Mouse (Mus musculus) neural tube, embryonic 14.5 days (tissue): Measurements from ENCODE around the gene Dcbld2. TPM values are rescaled to one million over a fixed set of nuclear protein-coding genes. Genes with fewer than 3 reads are reported as not detected.
A peak's percentile ranks its signal among the peaks of the same experiment; 100 is the strongest.

Experiments used
- ATAC-seq: fragments of 200-750 bp; cut with Nextera tagmentation; 2 replicates; pipeline ENCODE4 v1.8.0; 2017; ENCODE audit warnings: low read depth, mild to moderate bottlenecking, moderate TSS enrichment, moderate library complexity
- H3K27ac ChIP-seq: fragments of 300-500 bp; sonication (generic); 2 replicates; pipeline ENCODE4 v1.5.1; 2014; ENCODE audit warnings: low read depth, mild to moderate bottlenecking, control low read depth, low read length, moderate library complexity, mixed read lengths
- H3K27me3 ChIP-seq: fragments of 300-500 bp; sonication (generic); 2 replicates; pipeline ENCODE4 v1.6.1; 2014; ENCODE audit warnings: low read length; ENCODE audit not compliant: control insufficient read depth, insufficient read depth
- H3K36me3 ChIP-seq: fragments of 300-500 bp; sonication (generic); 2 replicates; pipeline ENCODE4 v1.6.1; 2014; ENCODE audit warnings: low read length, mixed read lengths; ENCODE audit not compliant: control insufficient read depth, insufficient read depth
- H3K4me1 ChIP-seq: fragments of 300-500 bp; sonication (generic); 2 replicates; pipeline ENCODE4 v1.6.1; 2014; ENCODE audit warnings: low read length; ENCODE audit not compliant: control insufficient read depth, insufficient read depth
- H3K4me2 ChIP-seq: fragments of 300-500 bp; sonication (generic); 2 replicates; pipeline ENCODE4 v1.6.1; 2014; ENCODE audit warnings: mild to moderate bottlenecking, low read depth, low read length, control low read depth
- H3K4me3 ChIP-seq: fragments of 300-500 bp; sonication (generic); 2 replicates; pipeline ENCODE4 v1.5.1; 2014; ENCODE audit warnings: low read depth, low read length, control low read depth, mixed read lengths
- H3K9ac ChIP-seq: fragments of 300-500 bp; sonication (generic); replicated peaks from 2 replicates; pipeline ENCODE4 v1.6.1; 2014; ENCODE audit warnings: low read depth, mild to moderate bottlenecking, control low read depth, low read length, mixed read lengths
- H3K9me3 ChIP-seq: fragments of 300-500 bp; sonication (generic); 2 replicates; pipeline ENCODE4 v1.6.1; 2016; ENCODE audit warnings: low read length; ENCODE audit not compliant: control insufficient read depth
- WGBS: fragments of 180-500 bp; shearing (Covaris S2); extraction: QIAGEN DNeasy Blood & Tissue Kit; methylation state at CpG from one replicate; pipeline ENCODE4 v1.1.7; 2014; 5-methylcytosine and 5-hydroxymethylcytosine counted together
- polyA plus RNA-seq: library from polyadenylated mRNA; unstranded; fragments of >200 nt; fragmentation: Nextera tagmentation; extraction: Ambion mirVana; gene quantifications from 2 replicates; pipeline ENCODE4 v1.2.1, GENCODE M21; 2014

The Dcbld2 gene
- polyA plus RNA-seq, 1 experiment from 2014 or later = 9.7 TPM

DNA sequence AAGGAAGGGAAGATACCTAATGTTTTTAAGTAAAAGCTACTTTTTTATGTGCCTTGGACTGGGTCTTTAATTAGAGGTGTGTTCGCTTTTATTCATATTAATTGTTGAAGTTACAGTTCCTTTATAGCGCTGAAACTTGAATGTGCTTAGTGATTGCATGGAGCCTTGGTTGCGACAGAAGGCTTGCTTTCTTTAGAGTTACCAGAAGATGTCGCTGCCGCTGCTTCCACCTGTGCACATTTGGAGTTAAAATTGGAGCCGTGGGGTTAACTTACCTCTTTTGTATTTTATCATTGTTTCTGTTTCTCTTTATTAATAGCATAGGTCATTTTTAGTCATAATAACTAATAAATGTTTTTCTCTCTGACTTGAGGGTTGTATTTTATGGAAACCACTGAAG is 36.5 kb downstream of the Dcbld2 start:
- Histone ChIP-seq H3K4me1 (no peaks in the 10 kb centered on the region), H3K27me3 (no peaks in the 10 kb centered on the region), H3K4me2 (no peak overlapping the region), H3K4me3 (no peak overlapping the region), H3K9me3 (no peaks in the 10 kb centered on the region), H3K27ac (no peak overlapping the region), H3K9ac (no peak overlapping the region), H3K36me3 (no peaks in the 10 kb centered on the region)
- ATAC-seq = no peak
- WGBS = 81% methylated on average over 6 of the region's 6 CpGs

DNA sequence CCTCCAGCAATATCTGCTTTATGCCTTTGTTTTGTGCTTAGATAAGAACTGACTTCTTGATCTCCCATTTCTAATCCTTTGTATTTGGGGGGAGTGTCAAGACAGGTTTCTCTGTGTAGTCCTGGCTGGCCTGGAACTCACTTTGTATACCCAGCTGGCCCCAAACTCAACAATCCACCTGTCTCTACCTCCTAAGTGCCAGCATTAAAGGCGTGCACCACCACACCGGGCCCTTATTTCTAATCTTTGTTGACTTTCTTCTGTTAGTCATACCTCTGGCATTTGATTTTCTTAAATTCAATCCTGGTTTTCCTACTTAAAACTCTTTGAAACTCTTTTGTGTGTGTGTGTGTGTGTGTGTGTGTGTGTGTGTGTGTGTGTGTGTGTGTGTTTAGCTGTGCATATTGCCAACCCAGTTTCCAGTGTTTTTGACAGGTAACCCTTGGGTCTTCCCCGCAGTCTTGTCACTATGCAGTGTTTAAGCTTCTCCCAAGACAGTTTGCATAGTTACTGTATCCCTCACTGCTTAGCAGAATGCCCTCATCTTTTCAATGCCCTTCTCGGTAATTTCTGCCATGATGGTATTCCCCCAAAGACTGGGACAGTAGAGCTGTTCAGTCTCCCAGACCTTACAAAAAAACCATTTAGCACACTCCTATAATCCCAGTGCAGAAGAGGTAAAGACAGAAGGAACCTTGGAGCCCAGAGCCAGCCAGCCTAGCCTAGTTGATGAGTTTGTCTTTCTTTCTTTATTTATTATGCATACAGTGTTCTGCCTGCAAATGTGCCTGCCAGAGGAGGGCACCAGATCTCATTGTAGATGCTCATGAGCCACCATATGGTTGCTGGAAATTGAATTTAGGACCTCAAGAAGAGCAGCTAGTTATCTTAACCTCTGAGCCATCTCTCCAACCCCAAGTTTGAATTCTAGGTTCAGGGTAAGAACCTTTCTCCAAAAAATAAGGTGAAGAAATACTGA is 38.3 kb downstream of the Dcbld2 start:
- Histone ChIP-seq H3K4me2 (no peak overlapping the region), H3K9ac (no peak overlapping the region), H3K4me1 (no peaks in the 10 kb centered on the region), H3K36me3 (peaks cover 8% of the 10 kb centered on the region), H3K4me3 (no peak overlapping the region), H3K9me3 (no peaks in the 10 kb centered on the region), H3K27ac (no peak overlapping the region), H3K27me3 (no peaks in the 10 kb centered on the region)
- WGBS = 94% methylated on average over 4 of the region's 4 CpGs
- no peak for ATAC-seq

DNA sequence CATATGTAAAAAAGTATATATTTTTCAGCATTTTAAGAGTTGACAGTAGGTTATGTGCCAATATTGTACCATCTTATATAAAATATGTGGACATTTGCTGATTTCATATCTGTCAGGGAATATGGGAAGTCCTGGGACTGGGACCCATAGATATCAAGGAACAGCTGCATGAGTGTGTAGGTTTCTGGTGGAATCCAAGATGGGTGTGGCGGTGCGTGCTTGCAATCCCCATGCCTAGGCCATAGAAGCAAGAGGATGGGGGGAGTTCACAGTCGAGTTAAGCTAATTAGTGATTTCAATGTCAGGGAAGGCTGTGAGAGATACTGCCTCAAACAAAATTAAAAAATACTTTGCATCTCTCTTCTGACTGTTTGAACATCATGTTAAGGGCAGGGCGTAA is 40.8 kb downstream of the Dcbld2 start:
- Histone ChIP-seq H3K9ac (no peak overlapping the region), H3K9me3 (no peaks in the 10 kb centered on the region), H3K4me1 (no peaks in the 10 kb centered on the region), H3K36me3 (peaks cover 10% of the 10 kb centered on the region), H3K4me2 (no peak overlapping the region), H3K27ac (no peak overlapping the region), H3K27me3 (no peaks in the 10 kb centered on the region), H3K4me3 (no peak overlapping the region)
- no peak for ATAC-seq
- 96% methylated on average over 4 of the region's 4 CpGs for WGBS

GRCm38 (mm10) chr16:58450648-58451047 is 42.4 kb downstream of the Dcbld2 start:
- H3K4me1 ChIP-seq = no peaks in the 10 kb centered on the region
- WGBS = 82% methylated on average over 6 of the region's 6 CpGs
- peaks cover 10% of the 10 kb centered on the region for H3K36me3 ChIP-seq

GRCm38 (mm10) chr16:58451647-58452046 is 43.4 kb downstream of the Dcbld2 start:
- 97% methylated on average over 5 of the region's 5 CpGs for WGBS
- Histone ChIP-seq H3K4me1 (no peaks in the 10 kb centered on the region), H3K9me3 (no peaks in the 10 kb centered on the region), H3K36me3 (peaks cover 14% of the 10 kb centered on the region), H3K27me3 (no peaks in the 10 kb centered on the region), H3K4me2 (no peak overlapping the region), H3K27ac (no peak overlapping the region), H3K4me3 (no peak overlapping the region), H3K9ac (no peak overlapping the region)
- ATAC-seq = no peak

More at GRCm38 (mm10) chr16:58450648-58451047, 42.4 kb downstream of the Dcbld2 start:
- Histone ChIP-seq H3K27ac (no peak overlapping the region), H3K4me3 (no peak overlapping the region), H3K9ac (no peak overlapping the region), H3K4me2 (no peak overlapping the region), H3K27me3 (no peaks in the 10 kb centered on the region), H3K9me3 (no peaks in the 10 kb centered on the region)
- ATAC-seq = no peak

DNA sequence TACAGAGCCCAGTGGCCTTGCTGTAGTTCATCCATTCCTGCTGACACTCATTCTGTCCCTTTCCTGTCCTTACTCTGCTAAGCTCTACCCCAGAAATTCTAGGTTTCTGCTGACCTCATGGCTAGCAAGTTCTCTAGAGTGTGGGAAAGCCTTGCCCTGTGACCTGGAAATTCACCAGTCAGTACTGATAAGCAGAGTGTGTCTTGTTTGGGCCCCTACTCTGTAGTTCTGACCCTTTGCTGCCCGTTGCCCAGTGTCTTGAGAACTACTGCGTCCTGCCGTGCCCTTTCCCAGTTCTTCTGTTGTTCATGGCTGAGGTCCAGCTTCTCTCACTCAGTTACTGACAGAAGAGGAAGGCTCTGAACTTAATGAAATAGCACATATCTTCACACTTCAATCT is 44.9 kb downstream of the Dcbld2 start:
- no peak overlapping the region for H3K9ac ChIP-seq
- ATAC-seq = no peak
- no peaks in the 10 kb centered on the region for H3K4me1 ChIP-seq
- peaks cover 14% of the 10 kb centered on the region for H3K36me3 ChIP-seq
- no peak overlapping the region for H3K4me3 ChIP-seq
- H3K27me3 ChIP-seq = no peaks in the 10 kb centered on the region
- H3K9me3 ChIP-seq = no peaks in the 10 kb centered on the region
- no peak overlapping the region for H3K27ac ChIP-seq
- 80% methylated on average over 3 of the region's 3 CpGs for whole genome bisulfite sequencing
- no peak overlapping the region for H3K4me2 ChIP-seq

GRCm38 (mm10) chr16:58453820-58454219 is 45.6 kb downstream of the Dcbld2 start:
- H3K9me3 ChIP-seq = no peaks in the 10 kb centered on the region

DNA sequence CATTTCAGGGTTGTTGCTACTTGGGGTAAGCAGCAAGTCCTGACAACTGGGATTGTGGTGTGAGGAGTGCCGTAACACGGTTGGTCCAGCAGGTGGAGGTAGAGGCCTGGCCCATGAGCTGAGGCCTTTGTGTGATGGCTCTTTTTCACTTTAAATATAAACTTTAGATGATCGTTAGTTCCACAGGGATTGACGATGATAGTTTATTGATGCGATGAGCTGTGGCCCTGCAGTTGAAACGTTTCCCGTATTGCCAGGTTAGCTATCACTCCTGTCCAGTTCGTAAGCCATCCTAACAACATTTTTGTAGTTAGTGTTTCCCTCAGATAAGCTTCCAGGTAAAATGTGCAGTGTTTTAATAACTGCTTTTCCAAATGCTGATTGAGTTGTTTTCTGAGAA is 46.4 kb downstream of the Dcbld2 start:
- H3K9ac ChIP-seq = no peak overlapping the region
- no peaks in the 10 kb centered on the region for H3K9me3 ChIP-seq
- 75% methylated on average over 8 of the region's 8 CpGs for WGBS
- peaks cover 14% of the 10 kb centered on the region for H3K36me3 ChIP-seq
- no peak overlapping the region for H3K27ac ChIP-seq
- peak; percentile 65; the same call in 1 of the 2 replicates for ATAC-seq
- no peak overlapping the region for H3K4me2 ChIP-seq
- no peak overlapping the region for H3K4me3 ChIP-seq
- no peaks in the 10 kb centered on the region for H3K27me3 ChIP-seq
- no peaks in the 10 kb centered on the region for H3K4me1 ChIP-seq

More at GRCm38 (mm10) chr16:58453820-58454219, 45.6 kb downstream of the Dcbld2 start:
- no peak for ATAC-seq
- no peak overlapping the region for H3K27ac ChIP-seq
- no peak overlapping the region for H3K4me2 ChIP-seq
- no peak overlapping the region for H3K9ac ChIP-seq
- H3K36me3 ChIP-seq = peaks cover 14% of the 10 kb centered on the region
- no peak overlapping the region for H3K4me3 ChIP-seq
- H3K27me3 ChIP-seq = no peaks in the 10 kb centered on the region
- H3K4me1 ChIP-seq = no peaks in the 10 kb centered on the region

DNA sequence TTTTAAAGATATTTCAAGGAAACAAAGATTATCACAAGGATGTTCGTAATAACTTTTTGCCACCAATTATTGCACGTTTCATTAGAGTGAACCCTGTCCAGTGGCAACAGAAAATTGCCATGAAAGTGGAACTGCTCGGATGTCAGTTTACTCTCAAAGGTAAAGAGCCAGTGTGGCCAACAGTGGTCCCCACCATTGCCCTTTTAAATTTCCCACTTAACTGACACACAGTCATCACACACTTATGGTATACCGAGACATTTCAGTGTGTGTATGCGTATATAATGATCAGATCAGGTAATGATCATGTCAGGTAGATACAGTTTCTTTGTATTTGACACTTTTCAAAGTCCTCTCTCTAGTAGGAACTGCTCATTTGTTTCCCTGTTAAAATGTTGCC is 46.9 kb downstream of the Dcbld2 start:
- Histone ChIP-seq H3K4me1 (no peaks in the 10 kb centered on the region), H3K4me3 (no peak overlapping the region), H3K4me2 (no peak overlapping the region), H3K36me3 (peaks cover 14% of the 10 kb centered on the region), H3K27me3 (no peaks in the 10 kb centered on the region), H3K9me3 (no peaks in the 10 kb centered on the region), H3K27ac (no peak overlapping the region), H3K9ac (no peak overlapping the region)
- WGBS = 92% methylated on average over 5 of the region's 5 CpGs
- no peak for ATAC-seq
